Mouse (Mus musculus) MEL (cell line): Measurements from ENCODE around the gene Hspg2.

Experiments used
- BHLHE40 ChIP-seq: IDR thresholded peaks from 2 replicates; pipeline ENCODE4 v1.6.1; 2012; ENCODE audit warnings: low read depth, mild to moderate bottlenecking, inconsistent platforms, low read length, improper control_type of control experiment, borderline replicate concordance
- CTCF ChIP-seq, 3 experiments: IDR thresholded peaks in 2 of 3; conservative IDR thresholded peaks in 1 of 3; 2 replicates each; pipeline ENCODE4 v1.5.1; 2011 to 2012; ENCODE audit warnings: low read length in 3 of 3, low read depth in 2 of 3, mild to moderate bottlenecking in 2 of 3, improper control_type of control experiment in 1 of 3, inconsistent platforms in 1 of 3, mixed read lengths in 1 of 3, moderate library complexity in 1 of 3; ENCODE audit not compliant: control insufficient read depth in 1 of 3, insufficient read depth in 1 of 3, poor library complexity in 1 of 3, severe bottlenecking in 1 of 3
- E2F4 ChIP-seq: IDR thresholded peaks from 2 replicates; pipeline ENCODE4 v1.6.1; 2011; ENCODE audit warnings: low read depth, low read length, improper control_type of control experiment, borderline replicate concordance
- EP300 ChIP-seq, 2 experiments: IDR thresholded peaks; 2 replicates each; pipeline ENCODE4 v1.6.1; 2011; ENCODE audit warnings: improper control_type of control experiment in 2 of 2, low read length in 2 of 2, low read depth in 1 of 2, mild to moderate bottlenecking in 1 of 2
- JUND ChIP-seq: IDR thresholded peaks from 2 replicates; pipeline ENCODE4 v1.6.1; 2011; ENCODE audit warnings: low read depth, mild to moderate bottlenecking, improper control_type of control experiment, low read length
- POLR2A ChIP-seq, 2 experiments: IDR thresholded peaks; 2 replicates each; pipeline ENCODE4 v1.6.1; 2011 to 2012; ENCODE audit warnings: low read length in 2 of 2, mild to moderate bottlenecking in 2 of 2, control low read depth in 1 of 2, improper control_type of control experiment in 1 of 2, low read depth in 1 of 2, moderate library complexity in 1 of 2; ENCODE audit not compliant: control insufficient read depth in 1 of 2, insufficient read depth in 1 of 2, poor library complexity in 1 of 2
- POLR2AphosphoS5 ChIP-seq: IDR thresholded peaks from 2 replicates; pipeline ENCODE4 v1.6.1; 2012; ENCODE audit warnings: low read depth, borderline replicate concordance, mild to moderate bottlenecking, inconsistent platforms, low read length, moderate library complexity, mixed read lengths
- RAD21 ChIP-seq: IDR thresholded peaks from 2 replicates; pipeline ENCODE4 v1.6.1; 2011; ENCODE audit warnings: mild to moderate bottlenecking, low read depth, low read length, improper control_type of control experiment
- TCF12 ChIP-seq: IDR thresholded peaks from 2 replicates; pipeline ENCODE4 v1.6.1; 2014; ENCODE audit warnings: low read depth, mild to moderate bottlenecking, inconsistent platforms, low read length, improper control_type of control experiment, moderate library complexity

- no peak for TF ChIP-seq TCF12
- no peak for TF ChIP-seq BHLHE40
- TF ChIP-seq JUND: no peak
- no peak for TF ChIP-seq CTCF (IDR thresholded peaks at IDR 0.05 in 2 of 3, conservative IDR thresholded peaks at IDR 0.05 in 1 of 3; ENCODE audit: control insufficient read depth in 1 of 3, insufficient read depth in 1 of 3, low read depth in 2 of 3, low read length in 3 of 3, poor library complexity in 1 of 3, severe bottlenecking in 1 of 3)
- TF ChIP-seq E2F4: no peak
- TF ChIP-seq POLR2AphosphoS5: no peak
- no peak for TF ChIP-seq RAD21
- no peak for TF ChIP-seq EP300 (IDR thresholded peaks at IDR 0.05; ENCODE audit: low read depth in 1 of 2, low read length in 2 of 2)
- TF ChIP-seq POLR2A (IDR thresholded peaks at IDR 0.05; ENCODE audit: control insufficient read depth in 1 of 2, insufficient read depth in 1 of 2, low read depth in 1 of 2, low read length in 2 of 2, poor library complexity in 1 of 2): no peak
These were observed 34.2 kb downstream of the Hspg2 start for GRCm38 (mm10) chr4:137502801-137503200.
